Mouse (Mus musculus) kidney, adult 2 months (tissue): ENCODE measurements at regions not wholly inside any gene's neighbourhood (a gene's known extent, or its start where the extent isn't known, plus 50 kb on each side); places are given as distances from the start of the nearest gene placed in this dataset.

Experiments used
- CTCF ChIP-seq: fragments of 200-500 bp; conservative IDR thresholded peaks from 2 replicates; pipeline ENCODE4 v1.5.1; 2011; ENCODE audit warnings: low read depth, mild to moderate bottlenecking, control low read depth, low read length, moderate library complexity, mixed read lengths; ENCODE audit not compliant: insufficient read depth, insufficient read length
- POLR2A ChIP-seq: fragments of 200-500 bp; IDR thresholded peaks from one replicate; pipeline ENCODE4 v1.6.1; 2011; ENCODE audit warnings: low read depth, low read length, control low read depth

GRCm38 (mm10) chr14:73891451-73891850 lies 230.4 kb downstream of the Gm21750 start:
- TF ChIP-seq CTCF = no peak
- no peak for TF ChIP-seq POLR2A
